Mouse (Mus musculus) CH12.LX (cell line): Measurements from ENCODE around the gene Wdr86. TPM values are rescaled to one million over a fixed set of nuclear protein-coding genes. Genes with fewer than 3 reads are reported as not detected.

Experiments used
- CHD1 ChIP-seq: IDR thresholded peaks from 2 replicates; pipeline ENCODE4 v1.6.1; 2012; ENCODE audit warnings: low read depth, low read length, improper control_type of control experiment, inconsistent platforms
- CTCF ChIP-seq, 2 experiments: IDR thresholded peaks in 1 of 2; conservative IDR thresholded peaks in 1 of 2; 2 replicates each; pipeline ENCODE4 v1.5.1; 2011 to 2012; ENCODE audit warnings: low read depth in 2 of 2, low read length in 2 of 2, improper control_type of control experiment in 1 of 2, inconsistent platforms in 1 of 2, mild to moderate bottlenecking in 1 of 2, moderate library complexity in 1 of 2
- ELF1 ChIP-seq: IDR thresholded peaks from 2 replicates; pipeline ENCODE4 v1.6.1; 2014; ENCODE audit warnings: low read depth, mild to moderate bottlenecking, inconsistent platforms, low read length, improper control_type of control experiment
- ETS1 ChIP-seq: conservative IDR thresholded peaks from 2 replicates; pipeline ENCODE4 v1.6.1; 2012; ENCODE audit warnings: low read depth, mild to moderate bottlenecking, inconsistent platforms, low read length, improper control_type of control experiment, moderate library complexity
- GABPA ChIP-seq: IDR thresholded peaks from 2 replicates; pipeline ENCODE4 v1.6.1; 2012; ENCODE audit warnings: low read depth, low read length, improper control_type of control experiment, inconsistent platforms; ENCODE audit not compliant: insufficient replicate concordance
- HCFC1 ChIP-seq: IDR thresholded peaks from 2 replicates; pipeline ENCODE4 v1.6.1; 2012; ENCODE audit warnings: low read depth, mild to moderate bottlenecking, inconsistent platforms, low read length, improper control_type of control experiment
- POLR2A ChIP-seq: IDR thresholded peaks from 2 replicates; pipeline ENCODE4 v1.6.1; 2011; ENCODE audit warnings: low read depth, mild to moderate bottlenecking, improper control_type of control experiment, low read length
- TBP ChIP-seq: conservative IDR thresholded peaks from 2 replicates; pipeline ENCODE4 v1.6.1; 2011; ENCODE audit warnings: low read depth, low read length, improper control_type of control experiment
- UBTF ChIP-seq: IDR thresholded peaks from 2 replicates; pipeline ENCODE4 v1.6.1; 2012; ENCODE audit warnings: low read depth, mild to moderate bottlenecking, inconsistent platforms, low read length, improper control_type of control experiment, moderate library complexity
- ZKSCAN1 ChIP-seq: IDR thresholded peaks from 2 replicates; pipeline ENCODE4 v1.6.1; 2012; ENCODE audit warnings: low read depth, inconsistent platforms, low read length, improper control_type of control experiment, borderline replicate concordance
- polyA plus RNA-seq: library from polyadenylated mRNA; unstranded; fragments of >175 nt; gene quantifications from 2 replicates; pipeline ENCODE4 v1.2.1, GENCODE M21; 2012; ENCODE audit warnings: low read depth; ENCODE audit not compliant: insufficient read length
- total RNA-seq, 2 experiments: library from RNA; depleted of rRNA; stranded (reverse); fragments of 300-350 nt in 1 of 2; fragments of >200 nt in 1 of 2; gene quantifications; 2 replicates each; pipeline ENCODE4 v1.2.3; 2012 to 2014

Wdr86 gene
- total and polyA plus RNA-seq, 3 experiments: 0.08 to 0.16 TPM; not detected in 1

- TF ChIP-seq GABPA: no peak
- TF ChIP-seq ETS1: no peak
- TF ChIP-seq POLR2A: no peak
- TF ChIP-seq TBP: no peak
- TF ChIP-seq ZKSCAN1: no peak
- no peak for TF ChIP-seq UBTF
- TF ChIP-seq HCFC1: no peak
- TF ChIP-seq CTCF (conservative IDR thresholded peaks at IDR 0.05 in 1 of 2, IDR thresholded peaks at IDR 0.05 in 1 of 2; ENCODE audit: low read depth in 2 of 2, low read length in 2 of 2): peak; percentile 63 to 96
- no peak for TF ChIP-seq ELF1
- TF ChIP-seq CHD1: no peak
These were observed 56.3 kb downstream of the Wdr86 start (continued) for GRCm38 (mm10) chr5:24674238-24674637.

Other genes starting within 250 kb of the Wdr86 start
- gene Gbx1, start 203.5 kb downstream of the Wdr86 start, total RNA-seq (2012; rRNA removed): 0.04 and 0.08 TPM in 2 replicates
- not detected in 2 replicates for gene Gbx1, start 203.5 kb downstream of the Wdr86 start, total RNA-seq (2014; rRNA removed)
- gene Gbx1, start 203.5 kb downstream of the Wdr86 start, polyA plus RNA-seq: 0.07 and 0.13 TPM in 2 replicates
- not detected in 2 replicates for gene Asb10, start 189.7 kb downstream of the Wdr86 start, total RNA-seq (2012; rRNA removed)
- not detected in 2 replicates for gene Asb10, start 189.7 kb downstream of the Wdr86 start, total RNA-seq (2014; rRNA removed)
- not detected in 2 replicates for gene Asb10, start 189.7 kb downstream of the Wdr86 start, polyA plus RNA-seq
- not detected in 2 replicates for gene 4931409K22Rik, start 173.9 kb downstream of the Wdr86 start, total RNA-seq (2012; rRNA removed)
- gene 4931409K22Rik, start 173.9 kb downstream of the Wdr86 start, total RNA-seq (2014; rRNA removed): not detected in 2 replicates
- not detected in 2 replicates for gene 4931409K22Rik, start 173.9 kb downstream of the Wdr86 start, polyA plus RNA-seq
- 118 and 152 TPM in 2 replicates for gene Abcf2, start 153.3 kb downstream of the Wdr86 start, total RNA-seq (2012; rRNA removed)
- gene Abcf2, start 153.3 kb downstream of the Wdr86 start, total RNA-seq (2014; rRNA removed): 162 and 169 TPM in 2 replicates
- gene Abcf2, start 153.3 kb downstream of the Wdr86 start, polyA plus RNA-seq: 160 and 162 TPM in 2 replicates
- 20.4 and 25.5 TPM in 2 replicates for gene Chpf2, start 144.0 kb downstream of the Wdr86 start, total RNA-seq (2012; rRNA removed)
- 11.2 and 11.9 TPM in 2 replicates for gene Chpf2, start 144.0 kb downstream of the Wdr86 start, total RNA-seq (2014; rRNA removed)
- 22.8 and 26.9 TPM in 2 replicates for gene Chpf2, start 144.0 kb downstream of the Wdr86 start, polyA plus RNA-seq
- gene Smarcd3, start 106.3 kb downstream of the Wdr86 start, total RNA-seq (2012; rRNA removed): 1.3 and 1.5 TPM in 2 replicates
- gene Smarcd3, start 106.3 kb downstream of the Wdr86 start, total RNA-seq (2014; rRNA removed): not detected in 2 replicates
- gene Smarcd3, start 106.3 kb downstream of the Wdr86 start, polyA plus RNA-seq: 2.2 and 2.8 TPM in 2 replicates
- 48.5 and 58.1 TPM in 2 replicates for gene Nub1, start 45.2 kb downstream of the Wdr86 start, total RNA-seq (2012; rRNA removed)
- 66.5 and 69.3 TPM in 2 replicates for gene Nub1, start 45.2 kb downstream of the Wdr86 start, total RNA-seq (2014; rRNA removed)
- gene Nub1, start 45.2 kb downstream of the Wdr86 start, polyA plus RNA-seq: 83.2 and 86.2 TPM in 2 replicates
- gene Crygn, start 27.3 kb upstream of the Wdr86 start, total RNA-seq (2012; rRNA removed): 2.0 TPM in 1 of 2 replicates, not detected in the other
- not detected in 2 replicates for gene Crygn, start 27.3 kb upstream of the Wdr86 start, total RNA-seq (2014; rRNA removed)
- gene Crygn, start 27.3 kb upstream of the Wdr86 start, polyA plus RNA-seq: not detected in 2 replicates
- gene Rheb, start 111.9 kb upstream of the Wdr86 start, total RNA-seq (2012; rRNA removed): 17.0 and 20.8 TPM in 2 replicates
- 64.1 and 70.4 TPM in 2 replicates for gene Rheb, start 111.9 kb upstream of the Wdr86 start, total RNA-seq (2014; rRNA removed)
- gene Rheb, start 111.9 kb upstream of the Wdr86 start, polyA plus RNA-seq: 41.0 and 46.2 TPM in 2 replicates